Mouse (Mus musculus): ENCODE measurements around the gene Fig4.

The Fig4 gene

DNA sequence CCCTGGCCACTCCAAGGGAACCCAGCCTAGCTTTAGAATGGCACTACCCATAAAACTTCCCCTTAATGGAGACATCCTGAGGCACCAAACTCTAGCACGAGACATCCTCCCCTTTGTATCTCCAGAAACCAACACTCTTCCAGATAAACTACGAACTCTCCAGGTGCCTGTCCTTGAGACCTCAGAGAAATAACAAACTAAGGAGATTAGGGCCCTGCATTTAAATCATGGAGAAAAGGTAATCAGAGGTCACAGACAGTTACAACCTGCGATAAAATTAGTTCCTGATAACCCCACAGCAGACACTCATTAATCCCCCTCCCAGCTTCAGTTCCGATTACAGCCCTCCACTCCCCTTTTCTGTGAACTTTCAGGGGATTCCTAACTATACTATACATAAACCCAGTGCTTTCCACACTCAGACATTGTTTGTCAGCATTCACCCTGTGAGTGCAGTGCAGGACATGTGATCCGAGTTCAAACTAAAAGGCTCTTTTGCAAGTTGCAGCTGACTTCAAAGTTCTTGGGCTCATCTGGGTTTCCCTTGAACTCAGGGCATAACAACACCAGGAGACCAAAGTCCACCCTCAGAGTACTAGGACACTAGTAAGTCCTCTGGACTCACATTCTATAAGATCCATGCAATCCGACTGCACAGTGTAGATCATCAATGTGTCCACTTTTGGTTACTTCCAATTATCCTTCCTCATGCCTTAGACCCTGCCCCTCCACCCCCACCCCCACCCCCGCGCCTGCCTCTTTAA lies 42.6 kb downstream of the Fig4 start:
- DNase-seq, result no peak

DNA sequence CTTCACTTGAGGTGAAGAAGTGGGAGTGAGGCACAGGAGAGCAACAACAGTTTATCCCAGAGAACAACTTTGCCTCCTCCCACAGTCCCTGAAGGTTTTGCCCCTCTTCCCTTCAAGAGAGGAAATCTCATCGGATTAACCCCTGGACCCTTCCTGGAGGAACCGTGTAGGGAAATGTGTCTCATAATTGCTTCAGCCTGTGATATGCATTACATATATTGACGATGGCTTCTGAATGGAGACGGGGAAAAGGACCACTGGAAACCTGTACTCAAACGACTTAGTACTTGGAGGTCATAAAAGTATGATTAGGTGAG lies 52.4 kb downstream of the Fig4 start:
- no peak for DNase-seq

DNA sequence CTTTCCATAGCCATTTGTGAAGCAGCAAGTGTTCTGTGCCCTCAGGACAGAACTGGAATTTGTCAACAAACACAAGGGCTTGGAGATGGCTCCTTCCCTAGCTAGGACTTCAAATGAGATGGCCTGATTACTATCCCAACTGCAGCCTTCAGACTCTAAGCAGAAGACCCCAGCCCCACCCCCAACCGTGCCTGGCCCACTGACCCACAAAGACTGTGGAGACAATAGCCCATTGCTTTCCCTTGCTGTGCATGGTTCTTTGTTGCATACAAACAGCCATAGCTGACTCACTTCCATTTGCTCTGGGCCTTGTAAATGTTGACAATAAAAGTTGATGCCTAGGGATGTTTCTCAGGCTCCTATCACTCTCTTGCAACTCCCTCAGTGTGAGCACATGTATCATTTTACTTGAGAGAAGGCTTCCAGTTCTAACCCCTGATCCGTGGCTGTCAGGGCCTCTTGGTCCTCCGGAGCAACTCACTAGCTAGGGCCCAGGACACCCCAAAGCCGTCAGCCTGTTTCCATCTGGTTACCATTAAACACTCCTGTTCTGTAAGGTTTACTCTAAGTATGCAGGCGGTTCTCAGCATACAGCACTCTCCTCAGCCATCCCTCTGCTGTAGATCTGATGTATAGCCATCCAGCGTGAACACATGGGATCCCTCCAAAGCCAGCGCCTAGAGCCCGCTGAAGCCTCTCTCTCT lies 52.9 kb downstream of the Fig4 start:
- DNase-seq, result no peak

- DNase-seq, result no peak
Measured at GRCm38 (mm10) chr10:41249006-41249659, 53.9 kb downstream of the Fig4 start.

GRCm38 (mm10) chr10:41247800-41248473 lies 55.1 kb downstream of the Fig4 start:
- DNase-seq, result no peak

DNA sequence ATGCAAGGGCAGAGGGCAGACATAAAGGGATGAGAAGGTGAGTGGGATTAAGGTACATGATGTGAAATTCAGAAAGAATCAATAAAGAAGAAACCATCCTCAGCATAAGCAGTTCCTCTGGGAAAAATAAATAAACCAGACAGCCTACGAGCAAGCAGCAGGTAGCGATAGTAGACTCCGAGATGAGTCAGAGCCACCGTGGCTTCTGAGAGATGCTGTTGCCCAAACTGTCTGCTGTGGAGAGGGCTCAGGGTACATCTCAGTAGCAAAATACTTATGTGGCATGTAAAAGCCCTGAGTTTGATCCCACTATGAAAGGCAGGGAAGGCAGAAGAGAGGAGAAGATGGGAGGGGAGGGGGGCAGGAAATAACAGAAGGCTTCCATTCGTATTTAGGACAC lies 56.9 kb downstream of the Fig4 start:
- DNase-seq, result no peak

GRCm38 (mm10) chr10:41245477-41245876 lies 57.6 kb downstream of the Fig4 start:
- DNase-seq, result no peak

- no peak for DNase-seq
Measured at GRCm38 (mm10) chr10:41245028-41245427, 58.0 kb downstream of the Fig4 start.

GRCm38 (mm10) chr10:41243930-41244329 lies 59.1 kb downstream of the Fig4 start:
- DNase-seq, result no peak

DNA sequence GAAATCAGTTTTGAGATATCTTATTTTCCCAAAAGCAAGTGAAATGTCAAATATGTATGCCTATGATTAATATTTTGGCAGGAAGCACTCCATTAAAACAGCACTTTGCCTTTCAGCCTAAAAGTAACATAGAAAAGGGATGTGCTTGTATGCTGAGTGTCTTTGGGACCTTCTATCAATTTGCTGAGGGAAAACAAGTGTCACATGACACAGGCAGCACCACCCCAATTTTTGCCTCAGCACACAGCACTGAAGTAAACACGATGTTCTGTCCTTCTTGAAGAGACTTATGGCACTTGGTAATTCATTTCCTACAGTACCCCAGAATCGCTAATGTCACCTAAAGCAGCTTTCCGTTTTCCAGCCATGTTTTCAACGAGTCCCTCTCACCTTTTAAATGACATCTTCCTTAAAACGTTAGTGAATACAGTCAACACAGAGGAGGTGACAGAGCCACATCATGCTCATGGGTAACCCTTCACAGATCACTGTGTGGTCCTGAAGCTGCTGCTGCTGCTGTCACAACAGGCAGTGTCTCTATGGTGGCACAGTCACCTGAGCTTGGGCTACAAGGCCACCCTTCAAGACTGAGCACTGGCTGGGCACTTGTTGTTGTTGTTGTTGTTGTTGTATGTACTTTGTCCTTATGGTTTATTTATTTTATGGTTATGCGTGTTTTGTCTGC lies 61.4 kb downstream of the Fig4 start:
- no peak for DNase-seq

DNA sequence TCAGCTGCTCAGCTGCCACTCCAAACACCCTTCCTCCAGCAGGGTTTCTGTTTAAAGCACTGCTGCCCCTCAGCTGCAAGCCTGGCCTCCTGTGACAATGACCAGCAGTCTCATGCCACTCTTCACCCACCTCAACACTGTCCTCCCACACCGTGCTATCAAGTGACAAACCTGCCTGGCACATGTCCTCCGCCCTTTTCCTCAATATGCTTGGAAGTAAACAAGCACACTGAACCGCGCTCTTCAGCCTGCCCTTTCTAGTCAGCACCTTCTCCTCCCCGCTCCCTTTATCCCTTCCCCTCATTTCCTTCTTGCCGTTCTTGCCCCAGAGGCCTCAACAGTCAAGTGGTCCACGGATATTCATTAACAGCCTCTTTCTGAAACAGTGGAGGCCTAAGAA lies 62.0 kb downstream of the Fig4 start:
- no peak for DNase-seq

- no peak for DNase-seq
Measured at GRCm38 (mm10) chr10:41236020-41236419, 67.0 kb downstream of the Fig4 start.

- no peak for DNase-seq
Measured at GRCm38 (mm10) chr10:41235584-41235983, 67.5 kb downstream of the Fig4 start.

- no peak for DNase-seq
Measured at GRCm38 (mm10) chr10:41235159-41235558, 67.9 kb downstream of the Fig4 start.

DNA sequence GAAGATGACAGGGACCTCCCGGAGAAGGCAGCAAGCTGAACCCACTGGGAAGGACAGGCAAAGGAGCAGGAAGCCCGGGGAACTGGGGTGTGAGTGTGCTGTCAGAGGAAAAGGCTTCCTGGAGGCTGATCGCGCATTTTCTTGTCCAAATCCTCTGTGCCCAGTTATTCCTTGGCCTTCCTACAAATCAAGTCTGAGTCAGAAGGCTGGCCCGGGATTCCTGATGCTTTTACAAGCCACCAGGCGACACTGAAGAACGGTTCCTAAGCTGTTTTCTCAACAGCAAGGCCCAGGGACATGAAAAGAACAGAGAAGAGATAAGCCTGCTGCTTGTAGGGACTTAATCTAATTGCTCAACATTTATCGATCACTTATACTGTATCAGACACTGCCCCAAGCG lies 68.5 kb downstream of the Fig4 start:
- DNase-seq, result no peak

- no peak for DNase-seq
Measured at GRCm38 (mm10) chr10:41233140-41233539, 69.9 kb downstream of the Fig4 start.

DNA sequence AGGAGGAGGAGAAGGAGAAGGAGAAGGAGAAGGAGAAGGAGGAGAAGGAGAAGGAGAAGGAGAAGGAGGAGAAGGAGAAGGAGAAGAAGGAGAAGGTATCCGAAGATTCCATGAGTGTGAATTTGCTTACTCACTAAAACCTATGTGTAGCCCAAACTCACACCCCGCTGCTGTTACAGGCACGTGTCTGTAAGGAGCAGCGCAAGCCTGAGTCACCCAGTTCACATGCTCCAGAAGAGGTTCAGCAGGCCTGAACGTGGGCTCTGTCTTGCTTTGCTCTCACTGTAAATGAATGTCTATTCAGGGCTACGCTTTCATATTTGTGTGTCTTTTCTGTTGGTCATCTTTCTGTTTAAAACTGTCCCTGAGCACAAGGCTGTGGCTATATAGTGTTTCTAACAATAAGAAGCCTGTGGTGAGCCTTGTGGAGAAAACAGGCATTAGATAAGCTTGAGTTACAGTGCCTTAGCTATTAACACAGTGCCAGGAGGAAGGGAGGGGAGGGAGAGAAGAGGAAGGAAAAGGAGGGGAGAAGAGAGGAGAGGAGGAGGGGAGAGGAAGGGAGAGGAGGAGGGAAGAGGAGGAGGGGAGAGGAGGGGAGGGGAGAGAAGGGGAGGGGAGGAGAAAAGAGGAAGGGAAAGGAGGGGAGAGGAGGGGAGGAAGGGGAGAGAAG lies 71.8 kb downstream of the Fig4 start:
- no peak for DNase-seq

GRCm38 (mm10) chr10:41227626-41228025 lies 75.4 kb downstream of the Fig4 start:
- no peak for DNase-seq

GRCm38 (mm10) chr10:41223499-41223898 lies 79.6 kb downstream of the Fig4 start:
- no peak for DNase-seq

DNA sequence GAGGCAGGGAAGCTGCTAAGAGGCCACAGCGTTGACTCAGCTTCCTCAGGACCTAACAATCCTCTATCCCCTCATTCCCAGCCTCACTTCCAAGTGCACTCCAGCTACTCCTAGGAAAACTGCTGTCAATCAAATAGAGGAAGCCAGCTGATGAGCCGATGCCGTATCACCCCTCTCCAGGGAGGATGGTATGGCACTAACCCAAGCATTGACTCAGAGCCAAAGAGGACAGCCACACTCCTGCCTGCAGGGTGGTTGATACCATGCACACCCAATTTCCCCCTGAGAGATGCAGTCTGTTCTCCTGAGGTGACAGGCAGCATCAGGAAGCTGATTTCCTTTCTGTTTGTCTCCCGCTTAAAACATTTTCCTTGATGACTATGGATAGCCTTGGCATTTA lies 81.9 kb downstream of the Fig4 start:
- no peak for DNase-seq

DNA sequence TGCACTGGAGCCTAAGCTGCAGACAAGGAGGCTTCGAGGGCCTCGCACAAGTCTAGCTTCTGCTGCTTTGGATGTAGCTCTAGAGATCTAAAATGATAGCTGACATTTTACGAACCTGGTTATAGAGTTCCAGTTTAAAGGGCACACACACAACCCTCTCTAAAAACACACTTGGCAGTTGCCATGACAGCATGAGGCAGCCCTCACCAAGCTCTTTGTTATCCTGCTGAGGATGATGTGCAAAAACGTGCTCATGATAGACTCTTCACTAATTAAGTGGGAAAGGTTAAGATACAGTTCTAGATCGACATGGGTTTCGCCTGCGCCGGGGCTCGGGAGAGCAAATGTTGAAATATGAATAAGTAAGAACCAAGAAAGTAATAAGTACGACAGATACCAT lies 84.2 kb downstream of the Fig4 start:
- DNase-seq, result no peak

DNA sequence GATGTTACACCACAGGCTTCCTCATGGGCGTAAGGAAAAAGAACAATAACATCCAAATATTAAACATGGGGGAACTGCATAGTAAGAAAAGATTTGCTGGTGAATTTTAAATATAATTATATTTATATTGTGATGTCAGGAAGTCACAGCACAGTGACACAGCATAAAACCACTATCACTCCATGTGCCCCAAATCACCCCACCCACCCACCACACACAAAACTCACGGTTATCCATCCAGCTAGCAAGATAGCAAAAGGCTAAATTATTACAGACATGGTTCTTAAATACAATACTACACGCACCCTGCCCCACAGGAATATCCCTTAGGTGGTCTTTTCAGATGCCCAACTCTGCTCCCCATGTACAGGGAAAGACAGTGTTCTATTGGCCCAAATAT lies 89.0 kb downstream of the Fig4 start:
- no peak for DNase-seq

DNA sequence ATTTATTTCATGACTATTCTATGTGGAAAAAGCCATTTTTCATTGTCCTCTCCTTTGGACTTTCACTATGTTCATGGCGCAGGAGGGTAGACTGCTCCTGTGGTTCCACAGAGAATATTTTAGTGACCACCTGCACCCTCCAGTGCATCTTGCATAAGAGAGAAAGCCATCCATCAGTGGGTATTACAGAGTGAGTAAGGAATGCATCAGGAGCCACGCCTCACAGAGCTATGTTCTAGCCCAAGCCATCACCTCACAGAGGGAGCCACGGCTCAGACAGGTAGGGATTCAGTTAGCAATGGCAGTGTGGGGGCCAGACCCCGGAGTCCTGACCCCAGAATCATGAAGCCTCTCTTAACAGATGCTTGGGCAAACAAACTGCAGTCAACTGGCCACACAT lies 93.5 kb downstream of the Fig4 start:
- no peak for DNase-seq
